Mouse (Mus musculus) heart, embryonic 11.5 days (tissue): ENCODE results near the gene Ints1. TPM values are rescaled to one million over a fixed set of nuclear protein-coding genes. Genes with fewer than 3 reads are reported as not detected.

Experiments used
- ATAC-seq: fragments of 200-750 bp; cut with Nextera tagmentation; replicated peaks from 2 replicates; pipeline ENCODE4 v1.8.0; 2017; ENCODE audit warnings: moderate library complexity; ENCODE audit not compliant: insufficient number of reproducible peaks, low FRiP score, low TSS enrichment
- H3K27ac ChIP-seq: fragments of 300-500 bp; sonication (generic); 2 replicates; pipeline ENCODE4 v1.5.1; 2014; ENCODE audit warnings: mild to moderate bottlenecking, low read depth, low read length
- H3K27me3 ChIP-seq: fragments of 300-500 bp; sonication (generic); 2 replicates; pipeline ENCODE4 v1.6.1; 2014; ENCODE audit warnings: mild to moderate bottlenecking, low read length, mixed read lengths; ENCODE audit not compliant: control insufficient read depth, insufficient read depth
- H3K36me3 ChIP-seq: fragments of 300-500 bp; sonication (generic); 2 replicates; pipeline ENCODE4 v1.6.1; 2014; ENCODE audit warnings: mild to moderate bottlenecking, low read length, moderate library complexity, mixed read lengths; ENCODE audit not compliant: control insufficient read depth, insufficient read depth
- H3K4me1 ChIP-seq: fragments of 300-500 bp; sonication (generic); 2 replicates; pipeline ENCODE4 v1.6.1; 2014; ENCODE audit warnings: low read length; ENCODE audit not compliant: control insufficient read depth, insufficient read depth
- H3K4me2 ChIP-seq: fragments of 300-500 bp; sonication (generic); 2 replicates; pipeline ENCODE4 v1.6.1; 2014; ENCODE audit warnings: mild to moderate bottlenecking, moderate library complexity
- H3K4me3 ChIP-seq: fragments of 300-500 bp; sonication (generic); 2 replicates; pipeline ENCODE4 v1.5.1; 2014; ENCODE audit warnings: low read depth, low read length
- H3K9ac ChIP-seq: fragments of 300-500 bp; sonication (generic); 2 replicates; pipeline ENCODE4 v1.6.1; 2014; ENCODE audit warnings: mild to moderate bottlenecking, low read depth, low read length, moderate library complexity
- H3K9me3 ChIP-seq: fragments of 300-500 bp; sonication (generic); replicated peaks from 2 replicates; pipeline ENCODE4 v1.6.1; 2016; ENCODE audit warnings: low read length; ENCODE audit not compliant: control insufficient read depth
- WGBS: fragments of 180-500 bp; shearing (Covaris S2); extraction: QIAGEN DNeasy Blood & Tissue Kit; methylation state at CpG from one replicate; pipeline ENCODE4 v1.1.7; 2014; ENCODE audit not compliant: insufficient replicate concordance; 5-methylcytosine and 5-hydroxymethylcytosine counted together
- polyA plus RNA-seq: library from polyadenylated mRNA; unstranded; fragments of >200 nt; fragmentation: Nextera tagmentation; extraction: Ambion mirVana; gene quantifications from 2 replicates; pipeline ENCODE4 v1.2.1, GENCODE M21; 2014

Ints1 gene
- polyA plus RNA-seq, 1 experiment from 2014 or later: 21.4 TPM

DNA sequence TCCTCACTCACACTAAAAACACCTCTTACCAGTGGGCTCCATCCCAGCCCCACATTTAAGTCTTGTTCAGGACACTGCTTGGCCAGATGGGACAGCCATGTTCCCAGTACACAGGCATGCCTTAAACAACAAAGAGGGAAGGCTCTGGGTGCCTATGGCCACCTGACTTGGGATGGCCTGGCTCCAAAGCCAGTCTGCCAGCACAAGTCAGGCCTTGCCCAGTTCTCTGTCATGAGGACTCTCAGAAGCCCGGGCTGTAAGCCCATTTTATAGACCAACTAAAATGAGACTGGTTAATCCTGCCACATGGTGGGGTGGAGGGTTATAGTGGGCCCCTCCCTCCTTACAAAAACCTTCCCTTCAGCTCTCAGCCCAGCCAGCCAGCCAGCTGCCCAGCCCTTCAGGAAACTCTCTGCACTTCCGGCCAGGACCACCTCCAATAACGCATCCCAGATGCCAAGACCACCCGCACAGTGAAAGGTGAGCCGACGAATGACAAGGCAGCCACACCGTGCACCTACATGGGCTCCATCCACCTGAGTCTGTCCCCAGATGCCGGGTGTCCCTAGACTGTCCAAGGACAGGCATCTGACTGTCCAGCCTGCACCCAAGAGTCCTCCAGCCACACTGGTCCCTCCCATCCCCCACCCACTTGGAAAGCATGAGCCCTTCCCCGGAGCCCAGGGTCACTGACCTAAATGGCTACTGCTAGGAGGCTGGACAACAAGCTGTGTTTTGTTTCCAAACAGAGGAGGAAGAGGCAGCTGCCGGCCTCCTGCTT, 50.9 kb downstream of the Ints1 start:
- H3K9me3 ChIP-seq: no peaks in the 10 kb centered on the region
- 48% methylated on average over 10 of the region's 10 CpGs for WGBS
- 0 out of 2 replicates have a peak overlapping the region, but pooled peaks have one; percentile 10 for H3K27ac ChIP-seq
- no peaks in the 10 kb centered on the region for H3K27me3 ChIP-seq
- H3K4me1 ChIP-seq: peaks cover 15% of the 10 kb centered on the region
- H3K4me2 ChIP-seq: no peak overlapping the region
- no peak; the same call in 1 of the 2 replicates for ATAC-seq
- H3K36me3 ChIP-seq: no peaks in the 10 kb centered on the region
- H3K9ac ChIP-seq: no peak overlapping the region
- no peak overlapping the region for H3K4me3 ChIP-seq

DNA sequence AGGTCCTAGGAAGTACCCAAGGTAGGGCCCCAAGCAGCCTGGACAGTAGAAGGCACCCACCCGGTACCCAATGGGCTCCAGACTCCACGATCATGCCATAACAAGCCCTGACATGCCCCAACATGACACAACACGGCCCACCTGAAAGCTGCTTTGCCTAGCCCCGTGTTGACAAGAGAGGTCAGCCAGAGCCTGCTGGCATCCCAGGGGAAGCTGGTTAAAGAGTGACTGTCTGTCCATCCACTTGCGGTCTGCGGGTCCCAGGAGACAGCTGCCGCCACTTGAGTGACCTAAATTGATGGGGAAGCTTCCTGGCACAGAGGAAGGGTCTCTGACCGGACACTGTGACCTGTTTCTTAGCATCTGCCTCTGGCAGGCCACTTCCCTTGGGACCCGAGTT, 52.4 kb downstream of the Ints1 start:
- peaks cover 15% of the 10 kb centered on the region for H3K4me1 ChIP-seq
- no peak overlapping the region for H3K4me3 ChIP-seq
- WGBS: 61% methylated on average over 9 of the region's 9 CpGs
- H3K36me3 ChIP-seq: no peaks in the 10 kb centered on the region
- no peak overlapping the region for H3K4me2 ChIP-seq
- no peaks in the 10 kb centered on the region for H3K27me3 ChIP-seq
- H3K27ac ChIP-seq: no peak overlapping the region
- H3K9me3 ChIP-seq: no peaks in the 10 kb centered on the region
- ATAC-seq: no peak
- H3K9ac ChIP-seq: no peak overlapping the region

DNA sequence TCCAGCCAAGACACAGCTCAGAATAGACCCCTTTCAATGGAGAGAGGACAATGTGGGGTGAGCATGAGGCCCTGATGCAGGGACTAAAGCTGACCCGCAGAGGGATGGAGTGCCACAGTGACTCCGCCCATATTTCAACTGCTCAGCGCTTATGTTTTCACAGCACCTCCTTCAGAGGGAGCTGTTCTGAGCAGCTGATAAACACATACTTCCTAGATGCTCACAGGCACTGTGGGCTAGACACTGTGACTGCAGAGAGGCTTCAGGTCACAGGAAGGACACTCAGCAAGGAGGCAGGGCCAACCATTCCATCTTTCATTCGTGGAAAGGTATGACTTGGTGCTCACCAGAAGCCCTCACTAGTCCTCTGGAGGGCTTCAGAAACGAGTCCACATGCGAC, 52.8 kb downstream of the Ints1 start:
- Histone ChIP-seq H3K4me1 (peaks cover 15% of the 10 kb centered on the region), H3K27ac (no peak overlapping the region), H3K4me2 (no peak overlapping the region), H3K36me3 (no peaks in the 10 kb centered on the region), H3K4me3 (no peak overlapping the region), H3K9ac (no peak overlapping the region), H3K27me3 (no peaks in the 10 kb centered on the region), H3K9me3 (no peaks in the 10 kb centered on the region)
- 56% methylated on average over 6 of the region's 6 CpGs for WGBS
- no peak for ATAC-seq

DNA sequence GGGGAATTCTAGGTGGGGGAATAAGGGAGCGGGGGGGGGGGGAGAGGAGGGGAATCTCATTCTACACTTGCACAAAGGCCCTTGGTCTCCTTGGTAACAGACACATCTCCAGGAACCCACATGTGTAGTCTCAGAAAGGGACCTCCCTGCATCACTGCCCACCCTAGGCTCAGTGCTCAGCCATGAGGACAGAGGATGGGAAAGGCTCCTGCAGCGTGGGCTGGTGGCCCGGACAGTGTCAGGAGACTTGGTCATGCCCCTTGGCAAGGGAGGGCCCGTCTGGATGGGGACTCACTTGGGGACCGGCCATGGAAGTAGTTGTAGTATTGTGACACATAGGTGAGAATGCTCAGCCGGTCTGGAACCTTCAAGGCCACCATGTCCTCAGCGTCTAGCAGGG, 56.5 kb downstream of the Ints1 start:
- Histone ChIP-seq H3K4me3 (no peak overlapping the region), H3K4me1 (peaks cover 7% of the 10 kb centered on the region; the same call in 1 of the 2 replicates), H3K9me3 (no peaks in the 10 kb centered on the region), H3K9ac (no peak overlapping the region), H3K36me3 (no peaks in the 10 kb centered on the region), H3K27me3 (no peaks in the 10 kb centered on the region), H3K27ac (no peak overlapping the region), H3K4me2 (no peak overlapping the region)
- no peak for ATAC-seq
- WGBS: 90% methylated on average over 6 of the region's 7 CpGs

DNA sequence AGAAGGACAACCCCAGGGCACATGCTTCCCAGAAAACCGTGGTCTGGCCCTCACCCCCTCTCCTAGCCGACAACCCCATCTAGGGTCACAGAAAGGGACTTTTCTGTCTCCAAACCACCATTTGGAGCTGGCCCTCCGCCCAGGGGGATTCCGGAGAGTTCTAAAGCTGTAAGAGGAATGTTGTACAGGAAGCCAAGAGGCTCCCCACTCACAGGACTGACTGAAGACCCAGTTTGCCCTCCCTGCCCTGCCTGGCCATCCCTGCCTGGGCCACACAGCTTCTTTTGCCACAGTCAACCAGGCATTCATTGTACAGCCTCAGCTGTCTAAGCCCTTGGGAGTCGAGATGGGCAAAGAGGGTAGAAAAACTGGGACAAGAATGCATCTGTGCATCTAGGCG, 56.9 kb downstream of the Ints1 start:
- H3K27ac ChIP-seq: no peak overlapping the region
- no peak overlapping the region for H3K4me2 ChIP-seq
- no peaks in the 10 kb centered on the region for H3K27me3 ChIP-seq
- 72% methylated on average over 6 of the region's 6 CpGs for WGBS
- H3K36me3 ChIP-seq: no peaks in the 10 kb centered on the region
- peaks cover 7% of the 10 kb centered on the region; the same call in 1 of the 2 replicates for H3K4me1 ChIP-seq
- no peaks in the 10 kb centered on the region for H3K9me3 ChIP-seq
- ATAC-seq: no peak
- H3K4me3 ChIP-seq: no peak overlapping the region
- H3K9ac ChIP-seq: no peak overlapping the region

DNA sequence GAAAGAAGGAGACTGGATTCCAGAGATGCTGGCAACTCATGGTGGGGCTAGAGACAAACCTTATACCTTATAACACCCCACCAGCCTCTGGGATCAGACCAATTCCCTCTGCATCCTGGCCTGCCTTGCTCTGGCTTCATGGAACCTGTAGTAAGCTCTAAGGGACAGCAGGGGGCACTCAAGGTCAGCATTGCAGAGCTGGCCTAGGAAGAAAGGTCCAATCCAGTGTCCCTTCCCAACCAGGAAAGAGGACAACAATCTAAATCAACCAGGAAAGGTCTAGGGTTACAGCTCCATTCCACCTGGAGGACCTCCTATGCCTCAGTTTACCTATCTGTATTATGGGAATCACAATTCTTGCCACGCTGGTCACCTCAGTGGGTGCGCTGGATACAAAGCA, 57.8 kb downstream of the Ints1 start:
- H3K4me3 ChIP-seq: no peak overlapping the region
- H3K27ac ChIP-seq: no peak overlapping the region
- peaks cover 3% of the 10 kb centered on the region; the same call in 1 of the 2 replicates for H3K4me1 ChIP-seq
- H3K9me3 ChIP-seq: no peaks in the 10 kb centered on the region
- no peak for ATAC-seq
- no peaks in the 10 kb centered on the region for H3K27me3 ChIP-seq
- H3K4me2 ChIP-seq: no peak overlapping the region
- no peak overlapping the region for H3K9ac ChIP-seq
- no peaks in the 10 kb centered on the region for H3K36me3 ChIP-seq
- WGBS: 98% methylated on average over 2 of the region's 2 CpGs

DNA sequence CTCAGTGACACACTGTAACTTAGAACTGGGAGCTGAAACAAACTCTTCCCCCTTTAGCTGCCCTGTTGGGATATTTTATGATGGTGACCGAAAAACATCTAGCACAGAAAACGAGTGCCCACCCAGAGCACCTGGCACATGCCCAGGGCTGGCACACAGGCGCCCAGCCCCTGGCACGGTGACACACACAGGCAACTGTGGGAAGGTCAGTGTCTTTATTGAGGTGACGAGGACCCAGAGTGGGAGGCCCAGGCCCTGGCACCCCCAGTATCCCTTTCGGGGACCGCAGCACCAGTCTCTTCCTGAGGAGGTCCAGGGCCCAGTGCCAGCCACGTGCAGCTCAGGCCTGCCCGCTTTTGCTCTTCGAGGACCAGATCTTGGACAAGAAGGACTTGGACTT, 69.0 kb downstream of the Ints1 start:
- Histone ChIP-seq H3K27ac (no peak overlapping the region), H3K36me3 (no peaks in the 10 kb centered on the region), H3K4me2 (no peak overlapping the region), H3K27me3 (no peaks in the 10 kb centered on the region), H3K9me3 (no peaks in the 10 kb centered on the region), H3K4me3 (no peak overlapping the region), H3K4me1 (peaks cover 6% of the 10 kb centered on the region; the same call in 1 of the 2 replicates), H3K9ac (no peak overlapping the region)
- WGBS: 93% methylated on average over 10 of the region's 10 CpGs
- no peak for ATAC-seq

DNA sequence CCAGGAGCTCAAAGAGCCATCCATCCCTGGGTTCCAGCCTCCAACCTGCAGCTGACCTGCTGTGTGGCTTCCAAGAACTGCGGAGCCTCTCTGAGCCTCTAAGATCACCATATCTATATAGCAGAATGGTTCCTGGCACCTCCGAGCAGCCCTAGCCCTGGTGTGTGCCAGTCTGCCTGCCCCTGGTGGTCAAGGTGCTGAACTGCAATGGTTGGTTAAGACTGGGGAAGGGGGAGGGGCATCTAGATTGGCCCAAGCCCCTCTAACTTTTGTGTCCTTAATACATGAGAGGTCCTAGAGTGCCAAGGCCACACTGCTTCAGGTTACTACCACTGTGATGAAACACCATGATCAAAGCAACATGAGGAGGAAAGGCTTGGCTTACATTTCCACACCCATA, 72.6 kb downstream of the Ints1 start:
- H3K27ac ChIP-seq: no peak overlapping the region
- WGBS: 55% methylated on average over 2 of the region's 2 CpGs
- no peaks in the 10 kb centered on the region for H3K9me3 ChIP-seq
- peaks cover 6% of the 10 kb centered on the region; the same call in 1 of the 2 replicates for H3K4me1 ChIP-seq
- H3K9ac ChIP-seq: no peak overlapping the region
- H3K4me2 ChIP-seq: no peak overlapping the region
- H3K36me3 ChIP-seq: no peaks in the 10 kb centered on the region
- no peak for ATAC-seq
- no peak overlapping the region for H3K4me3 ChIP-seq
- H3K27me3 ChIP-seq: no peaks in the 10 kb centered on the region

DNA sequence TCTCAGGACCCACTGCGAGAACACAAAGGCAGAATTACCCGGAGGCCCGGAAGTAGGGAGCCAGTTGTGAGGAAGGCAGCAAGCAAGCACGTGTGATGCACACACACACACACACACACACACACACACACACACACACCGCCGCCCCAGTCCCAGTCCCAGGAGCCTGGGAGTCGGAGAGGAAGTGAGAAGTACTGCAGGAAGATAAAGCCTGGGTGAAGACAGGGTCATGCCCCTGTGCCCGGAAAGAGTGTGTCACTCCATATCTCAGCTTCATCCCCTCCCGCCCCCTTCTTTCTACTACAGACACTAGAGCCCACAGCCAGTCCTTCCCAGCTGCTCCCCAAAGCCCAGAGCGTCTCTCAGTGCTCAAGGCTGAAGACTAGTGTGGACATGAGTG, 73.2 kb downstream of the Ints1 start:
- Histone ChIP-seq H3K36me3 (no peaks in the 10 kb centered on the region), H3K4me1 (peaks cover 6% of the 10 kb centered on the region; the same call in 1 of the 2 replicates), H3K27ac (no peak overlapping the region), H3K4me2 (peak overlapping the region; percentile 27), H3K9ac (no peak overlapping the region), H3K27me3 (no peaks in the 10 kb centered on the region), H3K4me3 (no peak overlapping the region), H3K9me3 (no peaks in the 10 kb centered on the region)
- ATAC-seq: peak; percentile 56
- WGBS: 19% methylated on average over 10 of the region's 10 CpGs
